Mouse (Mus musculus) CH12F3 (cell line): Measurements from ENCODE around the gene Reln.

ENCODE experiments used
- in situ Hi-C: fragments of 300-500 bp; cut with MboI; formaldehyde crosslinking; loops from 2 replicates; pipeline ENCODE4 v1.14.3; 2020; ENCODE audit warnings: low sequenced_read_pairs

Reln gene

GRCm38 (mm10) chr5:22241560-22241959 lies 102.9 kb downstream of the Reln start:
- in situ Hi-C loops: no loop called here

GRCm38 (mm10) chr5:22236801-22237200 lies 107.7 kb downstream of the Reln start:
- in situ Hi-C loops: no loop called here

DNA sequence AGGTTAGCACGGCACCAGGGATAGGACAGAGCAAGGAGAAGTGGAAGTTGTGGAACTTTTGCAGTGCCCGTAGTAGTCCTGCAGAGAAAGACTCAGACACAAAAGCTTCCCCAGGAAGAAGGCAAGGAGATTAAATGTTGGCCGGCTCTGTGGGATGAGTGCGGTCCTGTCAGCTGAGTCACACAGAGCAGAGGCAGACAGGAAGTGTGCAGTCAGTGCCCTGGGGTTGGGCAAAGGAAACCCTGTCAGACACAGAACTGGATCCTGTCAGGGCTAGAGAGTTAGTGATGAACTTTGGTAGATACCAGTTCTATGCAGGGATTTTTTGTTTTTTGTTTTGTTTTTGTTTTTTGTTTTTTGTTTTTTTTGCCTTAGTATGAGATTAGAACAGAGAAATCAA lies 120.0 kb downstream of the Reln start:
- in situ Hi-C loops: no loop called here

DNA sequence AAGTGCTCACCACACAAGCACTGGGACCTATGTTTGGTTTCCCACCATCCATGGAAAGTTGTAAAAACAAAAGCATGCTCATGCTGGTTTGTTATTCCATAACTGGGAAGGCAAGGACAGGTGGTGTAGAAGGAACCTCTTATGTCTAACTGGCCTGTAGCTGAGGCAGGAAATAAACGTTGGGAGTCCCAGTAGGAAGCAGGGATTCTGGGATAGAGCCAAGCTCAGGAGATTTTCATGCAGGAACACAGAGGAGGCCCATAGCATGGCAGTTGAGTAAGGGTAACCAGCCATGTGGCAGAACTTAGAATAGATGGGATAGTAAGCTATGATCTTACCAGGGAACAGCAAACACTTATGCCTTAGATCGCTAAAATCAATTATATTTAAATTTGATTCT lies 120.6 kb downstream of the Reln start:
- in situ Hi-C loops: no loop called here

- in situ Hi-C loops: no loop called here
These were observed 136.0 kb downstream of the Reln start for GRCm38 (mm10) chr5:22208311-22209021.

DNA sequence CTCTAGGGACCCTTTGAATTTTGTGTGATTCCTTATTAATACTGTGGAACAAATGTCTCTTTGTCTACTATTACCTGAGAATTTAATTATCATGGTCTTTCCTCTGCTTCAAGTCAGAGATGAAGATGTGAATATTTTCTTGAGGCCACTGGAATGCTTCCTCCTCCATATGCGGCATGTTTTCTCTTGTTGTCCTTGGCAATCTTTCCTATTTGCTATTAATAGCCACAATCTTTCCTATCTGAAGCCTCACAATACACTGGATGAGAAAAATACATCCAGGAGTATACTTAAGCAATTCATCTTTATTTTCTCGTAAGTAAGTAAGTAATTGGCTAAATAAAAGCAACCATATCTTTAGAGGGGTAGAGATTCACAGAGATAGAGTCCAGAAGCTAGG lies 146.6 kb downstream of the Reln start:
- in situ Hi-C loops: no loop called here

- in situ Hi-C loops: no loop called here
These were observed 147.6 kb downstream of the Reln start for GRCm38 (mm10) chr5:22196891-22197290.

DNA sequence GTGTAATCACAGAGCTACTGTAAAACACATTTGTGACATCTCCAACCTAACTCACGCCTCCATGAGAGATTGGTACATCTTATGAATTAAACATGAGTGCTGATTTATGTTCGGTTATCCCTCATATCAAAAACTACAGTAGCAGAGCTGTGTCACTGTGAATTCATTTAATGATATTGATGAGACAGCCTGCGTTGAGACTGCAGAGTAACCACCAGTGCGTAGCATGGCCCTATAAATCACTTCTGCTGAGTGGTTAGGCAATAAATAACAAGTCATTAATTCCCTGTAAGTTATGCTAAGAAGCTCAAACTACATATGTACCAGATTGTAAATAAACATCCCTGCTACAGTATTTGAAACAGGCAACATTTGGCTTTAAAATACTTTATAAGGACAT lies 148.0 kb downstream of the Reln start:
- in situ Hi-C loops: no loop called here

DNA sequence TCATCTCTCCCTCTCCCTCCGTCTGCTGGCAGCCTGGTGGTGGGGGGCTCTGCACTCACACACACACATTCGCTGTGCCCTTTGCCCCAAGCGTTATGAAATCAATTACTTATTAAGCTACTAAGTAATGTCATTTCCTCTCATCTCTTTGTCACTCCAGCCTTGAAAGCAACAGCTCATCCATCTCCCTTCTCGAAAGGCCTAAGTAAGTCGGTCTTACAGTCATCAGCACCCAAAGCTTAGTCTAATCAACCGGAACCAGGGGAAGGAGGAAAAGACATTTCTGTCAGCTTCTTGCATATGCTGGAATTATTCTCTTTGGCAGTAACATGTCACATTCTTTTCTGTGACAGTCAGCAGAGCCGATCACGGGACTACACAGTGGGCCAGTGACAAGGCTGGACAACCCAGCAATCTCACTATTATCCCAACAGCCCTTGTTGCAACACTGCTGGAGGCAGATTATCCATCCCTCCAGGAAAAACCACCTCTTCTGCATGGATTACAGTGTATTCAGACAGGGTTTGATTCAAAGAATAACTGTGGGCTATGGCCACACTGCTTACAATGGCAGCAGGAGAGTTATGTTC lies 149.1 kb downstream of the Reln start:
- in situ Hi-C loops: no loop called here

DNA sequence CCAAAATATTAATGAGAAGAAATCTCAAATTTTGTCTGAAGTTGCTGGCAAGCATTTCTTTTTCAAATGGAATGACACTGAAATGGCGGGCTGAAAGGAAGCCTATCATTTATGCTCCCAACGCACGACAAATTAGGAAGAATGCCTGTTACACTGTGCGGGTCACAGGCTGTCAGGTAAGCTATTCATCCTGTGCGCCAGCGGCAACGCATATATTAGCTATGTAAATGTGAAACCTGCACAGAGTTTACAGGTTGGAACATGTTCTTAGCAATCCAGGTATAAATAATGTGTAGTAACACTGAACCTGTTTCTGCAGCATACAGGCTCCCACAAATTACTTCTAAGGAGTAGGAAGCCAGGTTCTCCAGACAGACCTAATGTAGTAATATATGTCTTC lies 152.7 kb downstream of the Reln start:
- in situ Hi-C loops: no loop called here

GRCm38 (mm10) chr5:22190333-22190732 lies 154.2 kb downstream of the Reln start:
- in situ Hi-C loops: no loop called here

DNA sequence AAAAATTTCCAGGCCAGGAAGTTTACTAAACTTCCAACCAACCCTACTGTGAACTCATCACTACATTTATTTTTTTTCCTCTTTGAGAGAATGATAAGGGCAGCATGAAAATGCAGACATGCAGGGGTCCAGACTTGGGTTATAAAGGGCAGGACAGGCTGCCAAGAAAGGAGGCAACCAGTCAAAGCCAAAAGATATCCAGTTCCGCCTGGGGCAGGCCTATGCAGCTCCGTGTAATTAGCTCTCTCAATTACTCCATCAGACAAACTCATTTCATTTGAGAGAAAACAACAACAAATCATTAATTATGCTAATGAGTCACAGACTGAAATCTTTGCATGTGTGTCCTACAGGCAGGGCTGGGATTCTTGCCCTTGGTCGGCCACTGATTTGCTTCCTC lies 156.9 kb downstream of the Reln start:
- in situ Hi-C loops: no loop called here

DNA sequence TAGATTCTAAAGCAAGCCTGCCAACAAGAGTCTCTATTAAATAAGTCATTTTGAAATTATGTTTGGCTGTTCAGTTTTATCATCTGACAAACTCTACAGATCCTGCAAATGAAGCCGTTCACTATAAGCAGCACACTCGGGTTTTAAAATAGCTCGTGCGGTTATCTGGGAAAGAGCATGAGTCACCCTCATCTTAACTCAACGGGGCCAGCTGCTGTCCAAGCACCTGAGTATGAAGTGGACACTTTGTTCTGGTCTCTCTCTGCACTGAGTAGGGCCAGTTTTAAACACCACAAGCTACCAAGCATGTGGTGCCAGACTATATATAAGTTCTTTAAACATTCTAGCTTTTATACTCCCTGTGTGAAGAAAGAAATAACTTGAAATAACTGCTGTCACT lies 168.0 kb downstream of the Reln start:
- in situ Hi-C loops: no loop called here

DNA sequence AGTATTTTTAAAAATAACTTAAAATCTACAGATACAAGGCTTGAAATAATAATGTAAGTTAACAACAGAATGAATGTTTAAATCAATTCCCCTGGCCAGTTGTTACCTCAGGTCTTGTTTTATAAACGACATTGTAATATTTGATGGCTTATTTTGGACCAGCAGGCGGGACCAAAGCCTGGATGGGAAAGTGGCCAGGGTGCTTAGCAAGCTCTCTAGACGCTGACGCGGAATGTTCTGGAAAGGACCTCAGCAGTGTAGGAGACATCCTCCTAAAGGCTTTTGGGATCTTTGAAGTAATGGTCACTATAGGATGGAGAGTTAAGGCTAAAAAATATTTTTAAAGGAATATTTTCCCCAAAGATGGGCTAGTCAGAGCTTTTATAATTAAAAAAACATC lies 173.2 kb downstream of the Reln start:
- in situ Hi-C loops: no loop called here

- in situ Hi-C loops: no loop called here
These were observed 180.2 kb downstream of the Reln start for GRCm38 (mm10) chr5:22164060-22164934.

DNA sequence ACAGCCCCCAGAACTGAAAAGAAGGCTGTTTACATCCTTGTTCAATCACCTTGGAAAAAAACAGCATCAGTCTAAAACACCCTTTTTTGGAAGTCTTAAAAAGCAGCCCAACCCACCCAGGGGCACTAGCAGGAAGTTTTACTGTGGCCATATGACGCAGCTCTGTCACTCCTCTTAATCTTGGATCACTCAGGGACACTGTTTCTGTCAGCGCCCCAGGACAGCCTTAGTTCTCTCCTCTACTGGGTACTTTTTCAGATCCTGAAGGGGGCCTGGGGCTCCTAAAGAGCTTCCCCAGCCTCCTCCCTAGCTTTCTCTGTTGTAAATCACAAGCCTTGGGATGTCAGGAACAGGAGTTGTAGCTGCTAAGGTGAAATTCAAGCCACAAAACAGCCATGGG lies 183.6 kb downstream of the Reln start:
- in situ Hi-C loops: no loop called here

- in situ Hi-C loops: no loop called here
These were observed 185.7 kb downstream of the Reln start for GRCm38 (mm10) chr5:22158754-22159153.

DNA sequence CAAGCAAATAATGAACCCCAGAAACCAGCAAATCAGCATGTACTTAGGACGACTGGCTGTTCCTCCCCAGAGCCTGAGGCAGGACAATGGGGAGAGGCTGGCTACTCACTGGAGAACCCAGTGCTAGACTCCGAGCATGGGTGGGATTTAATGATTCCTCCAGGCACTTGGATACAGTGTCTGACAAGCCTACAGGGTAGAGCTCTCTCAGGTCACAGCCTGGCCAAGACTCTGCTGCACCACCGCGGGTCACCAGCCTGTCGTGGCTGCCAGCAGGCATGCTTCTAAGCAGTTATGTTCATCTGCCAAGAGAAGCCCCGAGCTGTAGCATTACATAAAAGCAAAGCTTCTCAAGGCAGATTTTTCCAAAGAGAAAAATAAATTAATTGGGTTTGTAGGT lies 190.9 kb downstream of the Reln start:
- in situ Hi-C loops: no loop called here

GRCm38 (mm10) chr5:22141821-22142220 lies 202.7 kb downstream of the Reln start:
- in situ Hi-C loops: no loop called here

- in situ Hi-C loops: no loop called here
These were observed 205.5 kb downstream of the Reln start for GRCm38 (mm10) chr5:22139015-22139414.

- in situ Hi-C loops: no loop called here
These were observed 210.1 kb downstream of the Reln start for GRCm38 (mm10) chr5:22134402-22134801.
